11 mouse cellular contexts compared by ENCODE assay signal in genomic region chr11:98808417-98808816, GRCm38 (mm10). TPM values are rescaled to one million over a fixed set of nuclear protein-coding genes. Genes with fewer than 3 reads are reported as not detected.
A peak's percentile ranks its signal among the peaks of the same experiment; 100 is the strongest.
DNase-seq lines count a peak whose midpoint lies in the region; ATAC-seq and TF ChIP-seq lines count a peak whose summit lies in the region.
"Had no signal": no experiment of that assay in that cellular context is flagged by ENCODE, and none has a peak within 500 bp of the region (broad histone marks: within the 10 kb centered on the region; RNA-seq: fewer than 3 reads in every experiment).

No protein-coding gene starts in this region.

- 0 out of 2 replicates have a peak overlapping the region, but pooled peaks have one; percentile 96 for H3K9ac ChIP-seq in forebrain, embryonic 13.5 days
- no peak overlapping the region for H3K9ac ChIP-seq in forebrain, embryonic 11.5 days (ENCODE audit: low read length)
- H3K9ac ChIP-seq in lung, embryonic 14.5 days: 0 out of 2 replicates have a peak overlapping the region, but pooled peaks have one; percentile 89
- H3K9ac ChIP-seq in hindbrain, postnatal 0 days (replicated peaks; ENCODE audit: low read length): peak overlapping the region; percentile 98; the same call in 1 of the 2 replicates
- H3K9ac ChIP-seq in neural tube, embryonic 13.5 days: peak overlapping the region; percentile 65; the same call in 1 of the 2 replicates

- H3K36me3 ChIP-seq in forebrain, embryonic 13.5 days (ENCODE audit: poor library complexity, severe bottlenecking): peaks cover 68% of the 10 kb centered on the region
- peaks cover 8% of the 10 kb centered on the region for H3K36me3 ChIP-seq in forebrain, embryonic 11.5 days (ENCODE audit: control insufficient read depth, insufficient read depth, low read length)
- peaks cover 67% of the 10 kb centered on the region for H3K36me3 ChIP-seq in lung, embryonic 14.5 days (ENCODE audit: insufficient read depth)
- peaks cover 44% of the 10 kb centered on the region for H3K36me3 ChIP-seq in hindbrain, postnatal 0 days (ENCODE audit: insufficient read depth, low read length)
- peaks cover 71% of the 10 kb centered on the region for H3K36me3 ChIP-seq in neural tube, embryonic 13.5 days

- peaks cover 24% of the 10 kb centered on the region for H3K4me1 ChIP-seq in forebrain, embryonic 13.5 days
- H3K4me1 ChIP-seq in forebrain, embryonic 11.5 days (replicated peaks; ENCODE audit: control insufficient read depth, insufficient read depth, low read length): peaks cover 3% of the 10 kb centered on the region; the same call in 1 of the 2 replicates
- peaks cover 9% of the 10 kb centered on the region for H3K4me1 ChIP-seq in lung, embryonic 14.5 days (ENCODE audit: insufficient read depth)
- peaks cover 7% of the 10 kb centered on the region; the same call in 1 of the 2 replicates for H3K4me1 ChIP-seq in hindbrain, postnatal 0 days (ENCODE audit: insufficient read depth, low read length)
- peaks cover 30% of the 10 kb centered on the region for H3K4me1 ChIP-seq in neural tube, embryonic 13.5 days (replicated peaks)

- TF ChIP-seq CTCF in lung, embryonic 14.5 days (IDR thresholded peaks at IDR 0.05; ENCODE audit: low read depth): no peak
- no peak for TF ChIP-seq CTCF in hindbrain, postnatal 0 days (IDR thresholded peaks at IDR 0.05; ENCODE audit: low read depth)

- ATAC-seq in forebrain, embryonic 13.5 days: no peak
- ATAC-seq in forebrain, embryonic 11.5 days (replicated peaks; ENCODE audit: low FRiP score): no peak
- ATAC-seq in lung, embryonic 14.5 days (ENCODE audit: insufficient read depth): no peak
- no peak for ATAC-seq in hindbrain, postnatal 0 days
- ATAC-seq in neural tube, embryonic 13.5 days (ENCODE audit: low read depth): no peak

- H3K4me3 ChIP-seq in forebrain, embryonic 13.5 days: no peak overlapping the region
- H3K4me3 ChIP-seq in forebrain, embryonic 11.5 days (ENCODE audit: low read depth, low read length): no peak overlapping the region
- peak overlapping the region; percentile 84; the same call in 1 of the 2 replicates for H3K4me3 ChIP-seq in lung, embryonic 14.5 days (ENCODE audit: low read depth, low read length)
- no peak overlapping the region for H3K4me3 ChIP-seq in hindbrain, postnatal 0 days (ENCODE audit: low read length)
- H3K4me3 ChIP-seq in neural tube, embryonic 13.5 days: no peak overlapping the region; the same call in 1 of the 2 replicates

- H3K27ac ChIP-seq in forebrain, embryonic 13.5 days: peak overlapping the region; percentile 97; the same call in 1 of the 2 replicates
- no peak overlapping the region for H3K27ac ChIP-seq in forebrain, embryonic 11.5 days (ENCODE audit: low read depth, low read length)
- peak overlapping the region; percentile 96; the same call in 1 of the 2 replicates for H3K27ac ChIP-seq in lung, embryonic 14.5 days (ENCODE audit: low read depth)
- H3K27ac ChIP-seq in hindbrain, postnatal 0 days: peak overlapping the region; percentile 99
- H3K27ac ChIP-seq in neural tube, embryonic 13.5 days (replicated peaks): peak overlapping the region; percentile 99

- H3K9me3 ChIP-seq in forebrain, embryonic 13.5 days (replicated peaks): no peaks in the 10 kb centered on the region
- H3K9me3 ChIP-seq in forebrain, embryonic 11.5 days (ENCODE audit: control insufficient read depth, low read length): no peaks in the 10 kb centered on the region
- no peaks in the 10 kb centered on the region for H3K9me3 ChIP-seq in lung, embryonic 14.5 days (ENCODE audit: low read depth, low read length)
- H3K9me3 ChIP-seq in hindbrain, postnatal 0 days (ENCODE audit: low read length): no peaks in the 10 kb centered on the region
- H3K9me3 ChIP-seq in neural tube, embryonic 13.5 days: no peaks in the 10 kb centered on the region

- no peaks in the 10 kb centered on the region for H3K27me3 ChIP-seq in forebrain, embryonic 13.5 days
- no peaks in the 10 kb centered on the region for H3K27me3 ChIP-seq in forebrain, embryonic 11.5 days (ENCODE audit: control insufficient read depth, insufficient read depth, low read length)
- H3K27me3 ChIP-seq in lung, embryonic 14.5 days (ENCODE audit: insufficient read depth, low read length): no peaks in the 10 kb centered on the region
- no peaks in the 10 kb centered on the region for H3K27me3 ChIP-seq in hindbrain, postnatal 0 days (ENCODE audit: insufficient read depth, low read length)
- no peaks in the 10 kb centered on the region for H3K27me3 ChIP-seq in neural tube, embryonic 13.5 days

- peak overlapping the region; percentile 87 for H3K4me2 ChIP-seq in forebrain, embryonic 13.5 days
- no peak overlapping the region for H3K4me2 ChIP-seq in forebrain, embryonic 11.5 days (ENCODE audit: low read depth, low read length, severe bottlenecking)
- H3K4me2 ChIP-seq in lung, embryonic 14.5 days: peak overlapping the region; percentile 72
- H3K4me2 ChIP-seq in hindbrain, postnatal 0 days (ENCODE audit: low read depth, low read length): peak overlapping the region; percentile 82; the same call in 1 of the 2 replicates
- peak overlapping the region; percentile 90 for H3K4me2 ChIP-seq in neural tube, embryonic 13.5 days

- no peak for DNase-seq in forebrain, embryonic 11.5 days (ENCODE audit: low spot score)
- no peak for DNase-seq in lung, embryonic 14.5 days
- no peak for DNase-seq in lung, postnatal 10 days
- no peak for DNase-seq in hindbrain, postnatal 0 days (ENCODE audit: low spot score)
- DNase-seq in urinary bladder, postnatal 10 days (ENCODE audit: low spot score): no peak
- no peak for DNase-seq in thymus, postnatal 36 days
- DNase-seq: B cell, adult 2 months; gastrocnemius, postnatal 14 days; left cerebral cortex, postnatal 4 days had no signal

- 73% methylated on average over 2 of the region's 2 CpGs for WGBS in forebrain, embryonic 13.5 days
- WGBS in forebrain, embryonic 11.5 days: 74% methylated on average over 2 of the region's 2 CpGs
- WGBS in lung, embryonic 14.5 days: 63% methylated on average over 2 of the region's 2 CpGs
- 79% methylated on average over 2 of the region's 2 CpGs for WGBS in hindbrain, postnatal 0 days
- 82% methylated on average over 2 of the region's 2 CpGs for WGBS in neural tube, embryonic 13.5 days

RNA-seq across cellular contexts. Expression of gene Casc3, which starts 3.7 kb away (rescaled TPM):
- 46.4 and 51.1 TPM in 2 replicates for polyA plus RNA-seq in forebrain, embryonic 13.5 days (2015; fragmentation: Nextera tagmentation; extraction: Ambion mirVana)
- polyA plus RNA-seq in forebrain, embryonic 11.5 days (2014; fragmentation: Nextera tagmentation; extraction: Ambion mirVana): 59.9 and 63.2 TPM in 2 replicates
- 41.0 and 42.8 TPM in 2 replicates for polyA plus RNA-seq in lung, embryonic 14.5 days (2014; fragmentation: Nextera tagmentation; extraction: Ambion mirVana)
- total RNA-seq in hindbrain, postnatal 0 days (2014; rRNA removed): 24.4 and 74.0 TPM in 2 replicates
- polyA plus RNA-seq in hindbrain, postnatal 0 days (2015; fragmentation: Nextera tagmentation; extraction: Ambion mirVana): 35.4 and 35.7 TPM in 2 replicates
- polyA plus RNA-seq in neural tube, embryonic 13.5 days (2015; fragmentation: Nextera tagmentation; extraction: Ambion mirVana): 55.1 and 57.7 TPM in 2 replicates

RNA-seq across cellular contexts. Expression of gene Msl1, which starts 13.1 kb away (rescaled TPM):
- 31.3 and 32.9 TPM in 2 replicates for polyA plus RNA-seq in forebrain, embryonic 13.5 days (2015; fragmentation: Nextera tagmentation; extraction: Ambion mirVana)
- 24.0 and 28.4 TPM in 2 replicates for polyA plus RNA-seq in forebrain, embryonic 11.5 days (2014; fragmentation: Nextera tagmentation; extraction: Ambion mirVana)
- polyA plus RNA-seq in lung, embryonic 14.5 days (2014; fragmentation: Nextera tagmentation; extraction: Ambion mirVana): 16.2 and 16.3 TPM in 2 replicates
- 77.7 and 94.3 TPM in 2 replicates for total RNA-seq in hindbrain, postnatal 0 days (2014; rRNA removed)
- polyA plus RNA-seq in hindbrain, postnatal 0 days (2015; fragmentation: Nextera tagmentation; extraction: Ambion mirVana): 25.0 and 25.4 TPM in 2 replicates
- 31.5 and 33.2 TPM in 2 replicates for polyA plus RNA-seq in neural tube, embryonic 13.5 days (2015; fragmentation: Nextera tagmentation; extraction: Ambion mirVana)

RNA-seq across cellular contexts. Expression of gene Rapgefl1, which starts 28.2 kb away (rescaled TPM):
- 2.4 and 3.0 TPM in 2 replicates for polyA plus RNA-seq in forebrain, embryonic 13.5 days (2015; fragmentation: Nextera tagmentation; extraction: Ambion mirVana)
- 2.0 and 2.5 TPM in 2 replicates for polyA plus RNA-seq in forebrain, embryonic 11.5 days (2014; fragmentation: Nextera tagmentation; extraction: Ambion mirVana)
- polyA plus RNA-seq in lung, embryonic 14.5 days (2014; fragmentation: Nextera tagmentation; extraction: Ambion mirVana): 1.5 and 2.1 TPM in 2 replicates
- 29.5 and 44.1 TPM in 2 replicates for total RNA-seq in hindbrain, postnatal 0 days (2014; rRNA removed)
- 11.0 TPM in 2 replicates for polyA plus RNA-seq in hindbrain, postnatal 0 days (2015; fragmentation: Nextera tagmentation; extraction: Ambion mirVana)
- polyA plus RNA-seq in neural tube, embryonic 13.5 days (2015; fragmentation: Nextera tagmentation; extraction: Ambion mirVana): 5.6 and 6.7 TPM in 2 replicates

RNA-seq across cellular contexts. Expression of gene Nr1d1, which starts 33.3 kb away (rescaled TPM):
- 2.1 and 2.3 TPM in 2 replicates for polyA plus RNA-seq in forebrain, embryonic 13.5 days (2015; fragmentation: Nextera tagmentation; extraction: Ambion mirVana)
- polyA plus RNA-seq in forebrain, embryonic 11.5 days (2014; fragmentation: Nextera tagmentation; extraction: Ambion mirVana): 1.0 and 1.6 TPM in 2 replicates
- 1.4 and 1.7 TPM in 2 replicates for polyA plus RNA-seq in lung, embryonic 14.5 days (2014; fragmentation: Nextera tagmentation; extraction: Ambion mirVana)
- 7.5 and 8.6 TPM in 2 replicates for total RNA-seq in hindbrain, postnatal 0 days (2014; rRNA removed)
- 10.2 and 13.5 TPM in 2 replicates for polyA plus RNA-seq in hindbrain, postnatal 0 days (2015; fragmentation: Nextera tagmentation; extraction: Ambion mirVana)
- 3.4 and 3.6 TPM in 2 replicates for polyA plus RNA-seq in neural tube, embryonic 13.5 days (2015; fragmentation: Nextera tagmentation; extraction: Ambion mirVana)

RNA-seq across cellular contexts. Expression of gene Wipf2, which starts 55.0 kb away (rescaled TPM):
- 5.0 and 5.4 TPM in 2 replicates for polyA plus RNA-seq in forebrain, embryonic 13.5 days (2015; fragmentation: Nextera tagmentation; extraction: Ambion mirVana)
- 5.5 and 6.3 TPM in 2 replicates for polyA plus RNA-seq in forebrain, embryonic 11.5 days (2014; fragmentation: Nextera tagmentation; extraction: Ambion mirVana)
- polyA plus RNA-seq in lung, embryonic 14.5 days (2014; fragmentation: Nextera tagmentation; extraction: Ambion mirVana): 4.7 and 5.7 TPM in 2 replicates
- total RNA-seq in hindbrain, postnatal 0 days (2014; rRNA removed): 8.1 and 10.4 TPM in 2 replicates
- polyA plus RNA-seq in hindbrain, postnatal 0 days (2015; fragmentation: Nextera tagmentation; extraction: Ambion mirVana): 3.5 and 3.7 TPM in 2 replicates
- polyA plus RNA-seq in neural tube, embryonic 13.5 days (2015; fragmentation: Nextera tagmentation; extraction: Ambion mirVana): 4.3 and 4.6 TPM in 2 replicates
